Mouse (Mus musculus) embryonic facial prominence, embryonic 14.5 days (tissue): ENCODE measurements around the gene C5ar1. TPM values are rescaled to one million over a fixed set of nuclear protein-coding genes. Genes with fewer than 3 reads are reported as not detected.

Experiments
- ATAC-seq: fragments of 200-750 bp; cut with Nextera tagmentation; 2 replicates; pipeline ENCODE4 v1.8.0; 2017; ENCODE audit warnings: low read depth, moderate number of reproducible peaks, moderate TSS enrichment
- DNase-seq: peaks from one replicate; pipeline ENCODE4 v3.0.0-alpha.2; 2015; ENCODE audit warnings: low spot score
- H3K27ac ChIP-seq: fragments of 300-500 bp; sonication (generic); replicated peaks from 2 replicates; pipeline ENCODE4 v1.5.1; 2014; ENCODE audit warnings: low read depth, mild to moderate bottlenecking, low read length, moderate library complexity
- H3K27me3 ChIP-seq: fragments of 300-500 bp; sonication (generic); replicated peaks from 2 replicates; pipeline ENCODE4 v1.6.1; 2014; ENCODE audit warnings: low read length; ENCODE audit not compliant: control insufficient read depth, insufficient read depth
- H3K36me3 ChIP-seq: fragments of 300-500 bp; sonication (generic); 2 replicates; pipeline ENCODE4 v1.6.1; 2014; ENCODE audit warnings: low read length, mixed read lengths; ENCODE audit not compliant: control insufficient read depth, insufficient read depth
- H3K4me1 ChIP-seq: fragments of 300-500 bp; sonication (generic); 2 replicates; pipeline ENCODE4 v1.6.1; 2014; ENCODE audit warnings: antibody characterized with exemption, low read length; ENCODE audit not compliant: control insufficient read depth, insufficient read depth
- H3K4me2 ChIP-seq: fragments of 300-500 bp; sonication (generic); 2 replicates; pipeline ENCODE4 v1.6.1; 2014; ENCODE audit warnings: low read depth, mild to moderate bottlenecking, low read length, moderate library complexity, mixed read lengths
- H3K4me3 ChIP-seq: fragments of 300-500 bp; sonication (generic); 2 replicates; pipeline ENCODE4 v1.5.1; 2014; ENCODE audit warnings: low read depth, mild to moderate bottlenecking, low read length
- H3K9ac ChIP-seq: fragments of 300-500 bp; sonication (generic); 2 replicates; pipeline ENCODE4 v1.6.1; 2014; ENCODE audit warnings: low read depth, mild to moderate bottlenecking, low read length, moderate library complexity, mixed read lengths
- H3K9me3 ChIP-seq: fragments of 300-500 bp; sonication (generic); 2 replicates; pipeline ENCODE4 v1.6.1; 2016; ENCODE audit warnings: low read length; ENCODE audit not compliant: control insufficient read depth
- WGBS: fragments of 180-500 bp; shearing (Covaris S2); extraction: QIAGEN DNeasy Blood & Tissue Kit; methylation state at CpG from one replicate; pipeline ENCODE4 v1.1.7; 2014; 5-methylcytosine and 5-hydroxymethylcytosine counted together
- polyA plus RNA-seq: library from polyadenylated mRNA; unstranded; fragments of >200 nt; fragmentation: Nextera tagmentation; extraction: Ambion mirVana; gene quantifications from 2 replicates; pipeline ENCODE4 v1.2.1, GENCODE M21; 2014

Gene C5ar1
- polyA plus RNA-seq, 1 experiment from 2014 or later = 4.1 TPM

DNA sequence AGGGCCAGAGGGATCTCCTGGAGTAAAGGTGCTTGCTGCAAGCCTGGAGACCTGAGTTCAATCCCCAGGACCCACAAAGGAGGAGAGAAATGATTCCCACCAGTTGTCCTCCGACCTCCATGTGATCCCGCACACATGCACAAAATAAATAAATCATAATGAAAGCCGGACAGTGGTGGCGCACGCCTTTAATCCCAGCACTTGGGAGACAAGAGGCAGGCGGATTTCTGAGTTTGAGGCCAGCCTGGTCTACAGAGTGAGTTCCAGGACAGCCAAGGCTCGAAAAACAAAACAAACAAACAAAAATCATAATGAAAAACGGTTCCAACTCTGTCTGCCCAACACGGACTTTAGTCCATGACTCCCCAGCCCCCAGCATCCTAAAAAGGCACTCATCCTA, 25.6 kb upstream of the C5ar1 start:
- Histone ChIP-seq H3K27ac (peak overlapping the region; percentile 98), H3K27me3 (no peaks in the 10 kb centered on the region), H3K4me2 (peak overlapping the region; percentile 73), H3K4me1 (no peaks in the 10 kb centered on the region), H3K9me3 (no peaks in the 10 kb centered on the region), H3K9ac (peak overlapping the region; percentile 26; the same call in 1 of the 2 replicates), H3K4me3 (peak overlapping the region; percentile 62), H3K36me3 (peaks cover 43% of the 10 kb centered on the region)
- DNase-seq = no peak
- WGBS = 78% methylated on average over 9 of the region's 9 CpGs
- ATAC-seq = no peak

GRCm38 (mm10) chr7:16284001-16284400, 24.7 kb upstream of the C5ar1 start:
- Histone ChIP-seq H3K4me1 (no peaks in the 10 kb centered on the region), H3K27me3 (no peaks in the 10 kb centered on the region), H3K27ac (no peak overlapping the region), H3K9me3 (no peaks in the 10 kb centered on the region), H3K9ac (no peak overlapping the region), H3K4me3 (no peak overlapping the region), H3K4me2 (no peak overlapping the region), H3K36me3 (peaks cover 50% of the 10 kb centered on the region)
- DNase-seq (no peak), ATAC-seq (no peak)
- WGBS = 88% methylated on average over 8 of the region's 8 CpGs

DNA sequence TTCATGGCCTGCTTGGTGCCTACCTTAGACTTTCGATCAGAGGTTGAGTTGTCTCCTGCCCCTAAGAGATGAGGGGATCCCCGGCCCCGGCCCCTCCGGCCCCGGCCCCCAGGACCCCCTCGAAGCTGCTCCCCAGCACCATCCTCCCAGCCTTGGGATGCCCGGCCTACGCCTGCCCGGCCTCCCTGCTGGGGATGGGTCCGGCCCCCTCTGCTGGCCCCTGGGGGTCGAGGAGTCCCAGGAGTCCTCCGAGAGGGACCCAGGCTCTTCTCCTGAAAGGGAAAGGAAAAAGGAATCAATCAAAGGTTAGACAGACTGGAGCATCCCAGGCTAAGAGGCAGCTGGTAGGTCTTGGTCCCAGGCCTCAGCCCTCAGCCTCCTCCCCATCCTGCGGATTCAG, 23.0 kb upstream of the C5ar1 start:
- WGBS = 92% methylated on average over 6 of the region's 13 CpGs
- no peak overlapping the region for H3K9ac ChIP-seq
- ATAC-seq (no peak), DNase-seq (no peak)
- no peaks in the 10 kb centered on the region for H3K9me3 ChIP-seq
- peaks cover 66% of the 10 kb centered on the region for H3K36me3 ChIP-seq
- no peak overlapping the region for H3K27ac ChIP-seq
- H3K27me3 ChIP-seq = no peaks in the 10 kb centered on the region
- no peak overlapping the region for H3K4me2 ChIP-seq
- H3K4me3 ChIP-seq = no peak overlapping the region
- H3K4me1 ChIP-seq = no peaks in the 10 kb centered on the region

- Histone ChIP-seq H3K9ac (no peak overlapping the region), H3K36me3 (peaks cover 82% of the 10 kb centered on the region), H3K27me3 (no peaks in the 10 kb centered on the region), H3K4me3 (no peak overlapping the region), H3K4me1 (no peaks in the 10 kb centered on the region), H3K9me3 (no peaks in the 10 kb centered on the region), H3K27ac (no peak overlapping the region), H3K4me2 (no peak overlapping the region)
- no peak for DNase-seq
- ATAC-seq = no peak
- 85% methylated on average over 11 of the region's 11 CpGs for WGBS
Measured at GRCm38 (mm10) chr7:16280721-16281120, 21.4 kb upstream of the C5ar1 start.

- no peaks in the 10 kb centered on the region for H3K27me3 ChIP-seq
- DNase-seq (no peak), ATAC-seq (no peak)
- H3K4me2 ChIP-seq = no peak overlapping the region
- no peak overlapping the region for H3K4me3 ChIP-seq
- H3K9ac ChIP-seq = no peak overlapping the region
- H3K36me3 ChIP-seq = peaks cover 49% of the 10 kb centered on the region
- peaks cover 9% of the 10 kb centered on the region; the same call in 1 of the 2 replicates for H3K4me1 ChIP-seq
- WGBS = 87% methylated on average over 10 of the region's 10 CpGs
- H3K27ac ChIP-seq = no peak overlapping the region
- no peaks in the 10 kb centered on the region for H3K9me3 ChIP-seq
Measured at GRCm38 (mm10) chr7:16274922-16275890, 15.9 kb upstream of the C5ar1 start.

GRCm38 (mm10) chr7:16273766-16274140, 14.4 kb upstream of the C5ar1 start:
- WGBS = 0% methylated on average over 13 of the region's 18 CpGs
- Histone ChIP-seq H3K4me2 (peak overlapping the region; percentile 77), H3K9me3 (no peaks in the 10 kb centered on the region), H3K4me3 (peak overlapping the region; percentile 78), H3K9ac (peak overlapping the region; percentile 85), H3K27ac (peak overlapping the region; percentile 92), H3K36me3 (peaks cover 37% of the 10 kb centered on the region), H3K27me3 (no peaks in the 10 kb centered on the region), H3K4me1 (peaks cover 9% of the 10 kb centered on the region; the same call in 1 of the 2 replicates)
- ATAC-seq (peak; percentile 82), DNase-seq (peak; percentile 92)

DNA sequence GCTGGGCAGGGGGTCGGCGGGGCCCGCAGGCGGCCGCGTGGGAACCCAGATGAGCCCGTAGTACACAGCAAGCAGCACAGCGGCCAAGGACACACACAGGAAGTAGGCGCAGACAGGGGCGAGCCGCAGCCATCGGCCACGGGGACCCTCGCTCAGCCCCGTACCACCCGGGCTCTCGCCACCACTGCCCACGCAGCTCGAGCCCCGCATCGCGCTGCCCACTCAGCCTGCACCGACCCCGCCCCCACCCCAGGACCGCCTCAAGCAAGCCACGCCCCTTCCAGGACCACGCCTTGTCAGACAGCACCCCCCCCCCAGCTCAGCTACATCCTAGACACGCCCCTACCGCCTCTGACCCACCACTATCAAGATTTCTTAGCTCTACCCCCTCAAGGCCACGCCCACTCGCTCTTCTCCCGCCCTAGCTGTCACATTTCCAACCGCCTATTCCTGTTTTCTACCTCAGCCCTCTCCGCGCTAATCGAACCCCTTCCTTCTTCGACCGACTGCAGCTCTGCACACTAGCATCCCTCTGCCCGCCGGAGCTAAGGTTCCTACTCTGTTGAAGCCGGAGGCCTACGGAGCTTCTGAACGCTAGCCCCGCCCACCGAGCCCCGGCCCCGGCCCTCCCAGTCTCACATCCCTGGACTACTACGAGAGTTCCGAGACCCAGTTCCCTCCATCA, 13.9 kb upstream of the C5ar1 start, which contains the start of gene Inafm1:
TSS of gene Inafm1 (minus strand) at position 537 of the 685 bp plus-strand sequence.
- no peaks in the 10 kb centered on the region for H3K9me3 ChIP-seq
- DNase-seq (peak; percentile 99), ATAC-seq (peak; percentile 86)
- peak within 1 kb of the TSS; percentile 85 for H3K9ac ChIP-seq
- H3K27ac ChIP-seq = peak within 1 kb of the TSS; percentile 92
- H3K4me2 ChIP-seq = peak within 1 kb of the TSS; percentile 77
- peaks cover 9% of the 10 kb centered on the region; the same call in 1 of the 2 replicates for H3K4me1 ChIP-seq
- no peaks in the 10 kb centered on the region for H3K27me3 ChIP-seq
- under 1% methylated on average over 28 of the region's 49 CpGs for WGBS
- peaks cover 32% of the 10 kb centered on the region for H3K36me3 ChIP-seq
- peak within 1 kb of the TSS; percentile 78 for H3K4me3 ChIP-seq

DNA sequence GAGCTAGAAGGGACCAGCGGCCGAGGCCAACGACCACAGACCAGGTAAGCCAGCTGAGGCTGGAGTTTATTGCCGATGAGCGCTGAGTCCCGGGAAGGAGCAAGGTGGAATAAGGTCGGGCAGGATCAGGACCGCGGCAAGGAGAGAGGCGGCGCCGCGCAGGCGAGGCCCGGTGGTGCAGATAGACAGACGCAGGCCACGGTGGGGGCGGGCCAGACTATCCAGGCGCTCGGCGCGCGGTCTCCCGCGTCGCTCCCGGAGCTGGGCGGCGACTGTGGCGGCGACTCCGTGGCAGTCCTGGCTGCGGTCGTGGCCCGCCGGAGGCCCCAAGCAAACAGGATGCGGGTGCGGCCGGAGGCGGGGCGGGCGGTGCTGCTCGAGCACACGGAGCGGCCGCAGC, 13.3 kb upstream of the C5ar1 start:
- ATAC-seq (peak; percentile 81), DNase-seq (peak; percentile 79)
- H3K9ac ChIP-seq = peak overlapping the region; percentile 85
- H3K36me3 ChIP-seq = peaks cover 26% of the 10 kb centered on the region
- H3K27ac ChIP-seq = peak overlapping the region; percentile 92
- H3K4me2 ChIP-seq = peak overlapping the region; percentile 77
- H3K27me3 ChIP-seq = no peaks in the 10 kb centered on the region
- 2% methylated on average over 17 of the region's 46 CpGs for WGBS
- H3K9me3 ChIP-seq = no peaks in the 10 kb centered on the region
- H3K4me1 ChIP-seq = peaks cover 9% of the 10 kb centered on the region; the same call in 1 of the 2 replicates
- H3K4me3 ChIP-seq = peak overlapping the region; percentile 78
